Mouse (Mus musculus) lung, postnatal 14 days (tissue): ENCODE results near the gene AW549877.

Source experiments
- DNase-seq: peaks from one replicate; pipeline ENCODE4 v3.0.0; 2021

The AW549877 gene

DNA sequence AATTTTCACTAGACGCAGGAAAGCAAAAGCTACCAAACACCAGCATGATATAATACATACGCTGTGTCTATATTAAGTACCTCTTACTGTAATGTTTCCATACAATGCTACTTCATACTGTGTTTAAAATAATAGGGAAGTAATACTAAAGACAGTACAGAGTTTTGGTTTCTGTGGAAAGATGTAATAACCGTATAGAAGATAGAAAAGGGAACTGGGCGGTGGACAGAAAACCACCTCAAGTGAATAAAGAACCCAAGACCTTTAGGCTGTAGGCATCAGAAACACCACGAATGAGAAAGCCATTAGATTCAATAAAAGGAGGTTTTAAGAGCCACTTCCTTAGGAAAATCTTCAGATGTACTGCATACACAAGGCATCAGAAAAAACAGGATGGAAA lies 12.8 kb downstream of the AW549877 start:
- no peak for DNase-seq

DNA sequence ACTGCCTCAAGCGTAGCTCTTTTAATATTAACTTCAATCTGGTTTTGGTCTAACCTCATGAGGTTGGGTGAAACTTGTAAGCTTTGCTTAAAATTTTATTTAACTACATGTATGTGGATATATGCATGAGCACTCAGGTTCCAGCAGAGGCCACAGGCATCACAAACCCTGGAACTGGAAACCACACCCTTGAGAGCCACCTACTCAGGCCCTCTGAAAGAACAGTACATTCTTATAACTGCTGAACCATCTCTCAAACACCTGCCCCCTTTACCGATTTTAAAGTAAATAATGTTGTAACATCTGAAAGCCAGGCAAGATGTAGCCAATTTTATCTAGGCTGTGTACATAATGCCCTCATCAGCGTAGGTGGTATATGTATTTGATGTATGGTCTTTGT lies 15.7 kb downstream of the AW549877 start:
- DNase-seq = no peak

GRCm38 (mm10) chr15:3979061-3979848 lies 16.3 kb downstream of the AW549877 start, which contains the start of gene Fbxo4:
TSS of gene Fbxo4 (minus strand) at chr15:3979573.
- peak; percentile 86 for DNase-seq

DNA sequence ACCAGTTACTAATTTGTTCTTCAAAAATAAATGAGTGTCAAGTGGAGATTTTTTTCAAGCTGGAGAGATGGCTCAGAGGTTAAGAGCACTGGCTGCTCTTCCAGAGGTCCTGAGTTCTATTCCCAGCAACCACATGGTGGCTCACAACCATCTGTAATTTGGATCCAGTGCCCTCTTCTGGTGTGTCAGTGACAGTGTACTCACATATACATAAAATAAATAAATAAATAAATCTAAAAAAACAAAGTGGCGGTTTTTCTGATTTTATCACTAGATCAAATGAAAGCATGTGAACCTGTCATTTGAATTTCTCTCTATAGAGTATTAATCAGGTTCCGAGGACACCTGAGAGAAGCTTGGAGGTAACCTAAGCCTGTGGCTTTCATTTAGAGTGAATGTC lies 17.3 kb downstream of the AW549877 start:
- no peak for DNase-seq

DNA sequence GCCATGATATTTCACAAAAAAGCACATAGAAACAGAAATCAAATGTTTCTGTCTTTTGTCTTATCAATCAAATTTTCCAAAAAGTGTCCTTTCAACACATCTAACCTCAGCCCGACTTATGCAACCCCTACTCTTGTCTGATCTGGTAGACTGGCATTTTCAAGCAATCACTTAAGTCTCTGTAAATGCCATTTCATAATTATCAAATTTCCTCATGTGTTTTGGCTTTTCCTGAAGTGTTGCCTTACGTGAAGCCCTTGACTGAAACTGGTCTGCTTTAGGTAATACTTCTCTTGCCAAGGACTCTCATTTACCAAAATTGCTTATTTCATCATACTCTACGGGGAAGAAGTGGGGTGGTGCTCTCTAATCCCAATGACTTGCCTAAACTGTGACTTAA lies 22.2 kb downstream of the AW549877 start:
- no peak for DNase-seq

DNA sequence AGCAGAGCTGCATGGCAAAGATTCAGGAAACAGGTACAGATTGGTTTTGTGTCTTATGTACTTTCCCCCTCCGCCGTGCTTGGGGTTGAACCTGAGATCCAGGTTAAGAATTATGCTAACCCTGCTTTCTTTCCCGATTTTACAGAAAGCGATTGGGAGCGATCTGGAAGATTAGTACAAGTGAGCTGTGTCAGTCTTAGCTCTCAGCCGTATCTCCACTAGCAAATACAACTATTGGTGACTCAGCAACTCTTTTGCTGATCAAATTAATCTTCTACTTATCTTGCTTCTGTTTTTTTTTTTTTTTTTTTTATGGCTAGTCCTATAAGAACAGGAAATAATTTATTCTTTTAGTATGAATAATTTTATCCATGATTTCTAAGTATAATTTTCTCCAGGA lies 25.4 kb downstream of the AW549877 start:
- DNase-seq = no peak

DNA sequence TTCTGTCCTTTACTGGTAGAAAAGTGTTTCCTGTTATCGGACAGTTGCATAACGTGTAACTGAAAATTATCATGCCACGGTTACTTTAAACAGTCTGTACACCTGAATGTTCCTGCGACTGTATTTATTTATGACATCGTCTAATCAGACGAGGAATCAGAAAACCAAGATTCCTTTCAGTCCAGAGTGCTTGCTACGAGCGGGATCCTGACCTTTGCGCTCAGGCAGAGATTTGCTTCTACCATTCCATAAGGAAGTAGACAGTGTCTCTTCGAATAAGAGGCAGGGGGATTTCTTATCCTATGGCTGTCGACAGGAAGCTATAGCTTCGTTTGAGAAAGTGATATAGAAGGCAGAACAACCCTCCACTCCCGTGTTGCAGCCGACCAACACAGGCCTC lies 25.8 kb downstream of the AW549877 start:
- no peak for DNase-seq

DNA sequence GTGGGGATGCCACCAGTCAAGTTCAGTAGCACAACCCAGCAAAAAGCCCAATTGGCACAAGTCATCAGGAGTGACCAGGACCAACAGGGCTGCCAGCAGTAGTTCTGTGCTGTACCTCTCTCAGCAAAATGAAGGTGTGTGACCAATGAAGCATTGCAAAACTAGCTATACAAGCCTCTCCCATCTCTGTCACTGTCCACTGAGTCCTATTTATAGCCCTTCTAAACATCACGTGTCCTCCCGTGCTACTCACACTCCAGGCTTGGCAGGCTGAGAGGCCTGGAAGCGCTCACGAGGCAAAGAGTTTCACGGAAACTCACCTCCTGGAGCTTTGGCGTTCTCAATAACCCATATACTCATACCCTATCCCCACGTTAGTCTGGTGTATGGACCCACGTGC lies 33.3 kb downstream of the AW549877 start:
- no peak for DNase-seq

- DNase-seq = no peak
These were observed 35.5 kb downstream of the AW549877 start for GRCm38 (mm10) chr15:3960094-3960493.

DNA sequence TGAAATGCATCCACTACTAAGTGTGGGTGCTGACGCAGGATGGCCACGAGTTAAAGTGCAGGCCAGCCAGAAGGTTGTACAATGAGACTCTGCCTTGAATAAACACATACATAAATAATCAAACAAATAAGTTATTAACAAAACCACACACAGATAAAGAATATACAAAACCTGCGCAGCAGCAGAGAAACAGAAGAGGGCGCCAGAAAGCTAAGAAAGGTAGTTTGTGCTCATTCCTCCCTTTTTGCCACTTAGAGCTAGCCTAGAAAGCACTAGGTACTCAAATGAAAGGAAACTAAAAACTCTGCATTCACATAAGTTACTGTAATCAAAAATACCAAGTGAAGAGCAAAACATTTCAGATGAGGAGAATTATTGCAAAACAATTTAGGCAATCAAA lies 37.6 kb downstream of the AW549877 start:
- DNase-seq = peak; percentile 70

GRCm38 (mm10) chr15:3954971-3955370 lies 40.6 kb downstream of the AW549877 start:
- DNase-seq = no peak

GRCm38 (mm10) chr15:3938132-3938531 lies 57.4 kb downstream of the AW549877 start:
- DNase-seq = no peak

GRCm38 (mm10) chr15:3936056-3936455 lies 59.5 kb downstream of the AW549877 start:
- DNase-seq = no peak

GRCm38 (mm10) chr15:3933466-3933865 lies 62.1 kb downstream of the AW549877 start:
- no peak for DNase-seq
